ENCODE assay signal across 8 mouse cellular contexts in genomic region chr12:85639326-85640008, GRCm38 (mm10). TPM values are rescaled to one million over a fixed set of nuclear protein-coding genes. Genes with fewer than 3 reads are reported as not detected.
DNase-seq lines count a peak whose midpoint lies in the region; ATAC-seq and TF ChIP-seq lines count a peak whose summit lies in the region.

No protein-coding gene starts in this region.

- H3K9ac ChIP-seq in hindbrain, embryonic 14.5 days: no peak overlapping the region
- no peak overlapping the region for H3K9ac ChIP-seq in hindbrain, embryonic 12.5 days
- no peak overlapping the region for H3K9ac ChIP-seq in liver, embryonic 11.5 days (ENCODE audit: low read depth, low read length)

- H3K4me1 ChIP-seq in hindbrain, embryonic 14.5 days (replicated peaks; ENCODE audit: control insufficient read depth, insufficient read depth, low read length): peaks cover 5% of the 10 kb centered on the region; the same call in 1 of the 2 replicates
- H3K4me1 ChIP-seq in hindbrain, embryonic 12.5 days: peaks cover 5% of the 10 kb centered on the region; the same call in 1 of the 2 replicates
- peaks cover 37% of the 10 kb centered on the region for H3K4me1 ChIP-seq in olfactory bulb, adult 2 months (ENCODE audit: control insufficient read depth, insufficient read depth, low read length)
- peaks cover 7% of the 10 kb centered on the region for H3K4me1 ChIP-seq in liver, embryonic 11.5 days (replicated peaks; ENCODE audit: control insufficient read depth, insufficient read depth, low read length)

- no peak for TF ChIP-seq POLR2A in olfactory bulb, adult 2 months (IDR thresholded peaks at IDR 0.05; ENCODE audit: insufficient read depth, low read depth, low read length)

- H3K27me3 ChIP-seq in hindbrain, embryonic 14.5 days (ENCODE audit: control insufficient read depth, insufficient read depth, low read length): no peaks in the 10 kb centered on the region
- no peaks in the 10 kb centered on the region for H3K27me3 ChIP-seq in hindbrain, embryonic 12.5 days
- H3K27me3 ChIP-seq in liver, embryonic 11.5 days (replicated peaks; ENCODE audit: control insufficient read depth, insufficient read depth, low read length): 0 out of 2 replicates have a peak, but pooled peaks cover 3% of the 10 kb centered on the region

- DNase-seq in hindbrain, embryonic 14.5 days (ENCODE audit: low spot score): peak; percentile 52
- peak; percentile 61 for DNase-seq in adrenal gland, postnatal 10 days
- peak; percentile 76 for DNase-seq in gastrocnemius, adult 2 months
- DNase-seq in kidney, postnatal 25 days: peak; percentile 69 to 73
- no peak for DNase-seq in MN1 (ENCODE audit: low spot score)
- no peak for DNase-seq in liver, embryonic 11.5 days (ENCODE audit: low spot score)

- H3K36me3 ChIP-seq in hindbrain, embryonic 14.5 days (replicated peaks; ENCODE audit: control insufficient read depth, insufficient read depth): peaks cover 24% of the 10 kb centered on the region
- peaks cover 9% of the 10 kb centered on the region for H3K36me3 ChIP-seq in hindbrain, embryonic 12.5 days
- no peaks in the 10 kb centered on the region for H3K36me3 ChIP-seq in liver, embryonic 11.5 days (ENCODE audit: control insufficient read depth, insufficient read depth, low read length)

- intact Hi-C loops in gastrocnemius, adult 2 months (cut with DNase I): loop anchor here (5.0 kb wide), 1 partner anchor 37 kb away; no protein-coding TSS in a partner anchor

- 0 out of 2 replicates have a peak overlapping the region, but pooled peaks have one; percentile 26 for H3K27ac ChIP-seq in hindbrain, embryonic 14.5 days
- H3K27ac ChIP-seq in hindbrain, embryonic 12.5 days: no peak overlapping the region
- no peak overlapping the region for H3K27ac ChIP-seq in gastrocnemius, adult 2 months
- 0 out of 2 replicates have a peak overlapping the region, but pooled peaks have one; percentile 9 for H3K27ac ChIP-seq in olfactory bulb, adult 2 months (ENCODE audit: insufficient read depth, low read depth, low read length)
- H3K27ac ChIP-seq in liver, embryonic 11.5 days (ENCODE audit: low read depth, low read length): no peak overlapping the region

- no peaks in the 10 kb centered on the region for H3K9me3 ChIP-seq in hindbrain, embryonic 14.5 days (ENCODE audit: control insufficient read depth, low read length)
- no peaks in the 10 kb centered on the region for H3K9me3 ChIP-seq in hindbrain, embryonic 12.5 days (replicated peaks)
- H3K9me3 ChIP-seq in liver, embryonic 11.5 days (ENCODE audit: control insufficient read depth, low read length): no peaks in the 10 kb centered on the region

- no peak overlapping the region for H3K4me3 ChIP-seq in hindbrain, embryonic 14.5 days (replicated peaks; ENCODE audit: low read length)
- no peak overlapping the region for H3K4me3 ChIP-seq in hindbrain, embryonic 12.5 days
- H3K4me3 ChIP-seq in gastrocnemius, adult 2 months: no peak overlapping the region
- H3K4me3 ChIP-seq in olfactory bulb, adult 2 months (ENCODE audit: insufficient read depth, low read depth, low read length): no peak overlapping the region
- no peak overlapping the region for H3K4me3 ChIP-seq in liver, embryonic 11.5 days (ENCODE audit: low read depth, low read length)

- 67% methylated on average over 12 of the region's 12 CpGs for WGBS in hindbrain, embryonic 14.5 days
- WGBS in hindbrain, embryonic 12.5 days: 90% methylated on average over 12 of the region's 12 CpGs
- WGBS in olfactory bulb, adult 2 months: 37% methylated on average over 12 of the region's 12 CpGs
- WGBS in liver, embryonic 11.5 days: 83% methylated on average over 12 of the region's 12 CpGs

- ATAC-seq in hindbrain, embryonic 14.5 days (ENCODE audit: low FRiP score): peak; percentile 79; the same call in 1 of the 2 replicates
- no peak for ATAC-seq in hindbrain, embryonic 12.5 days (ENCODE audit: low FRiP score)
- no peak for ATAC-seq in liver, embryonic 11.5 days (replicated peaks; ENCODE audit: low FRiP score)

- no peak for TF ChIP-seq CTCF in gastrocnemius, adult 2 months (IDR thresholded peaks at IDR 0.05)
- TF ChIP-seq CTCF in olfactory bulb, adult 2 months (IDR thresholded peaks at IDR 0.05; ENCODE audit: insufficient read depth, low read depth, low read length): no peak

- H3K4me2 ChIP-seq in hindbrain, embryonic 14.5 days (replicated peaks): no peak overlapping the region
- H3K4me2 ChIP-seq in hindbrain, embryonic 12.5 days (replicated peaks): no peak overlapping the region
- no peak overlapping the region for H3K4me2 ChIP-seq in liver, embryonic 11.5 days

RNA-seq across cellular contexts. Expression of gene Jdp2, which starts 40.6 kb away (rescaled TPM):
- polyA plus RNA-seq in hindbrain, embryonic 14.5 days (2014; fragmentation: Nextera tagmentation; extraction: Ambion mirVana): 0.83 and 1.3 TPM in 2 replicates
- 0.90 and 1.1 TPM in 2 replicates for polyA plus RNA-seq in hindbrain, embryonic 12.5 days (2016; fragmentation: Nextera tagmentation; extraction: Ambion mirVana)
- 10 to 100 TPM; 13.1 to 23.6 TPM for total RNA-seq in adrenal gland, postnatal 10 days (2021)
- 1 to 10 TPM; 3.9 to 8.8 TPM for total RNA-seq in gastrocnemius, adult 2 months (2021)
- not detected in 2 replicates for polyA plus RNA-seq in olfactory bulb, adult 2 months (2012; ENCODE audit: insufficient read depth, insufficient read length, low replicate concordance, missing spikeins)
- polyA plus RNA-seq in liver, embryonic 11.5 days (2014; fragmentation: Nextera tagmentation; extraction: Ambion mirVana): 0.21 and 0.59 TPM in 2 replicates

RNA-seq across cellular contexts. Expression of gene Batf, which starts 47.0 kb away (rescaled TPM):
- polyA plus RNA-seq in hindbrain, embryonic 14.5 days (2014; fragmentation: Nextera tagmentation; extraction: Ambion mirVana): 0.81 and 1.1 TPM in 2 replicates
- polyA plus RNA-seq in hindbrain, embryonic 12.5 days (2016; fragmentation: Nextera tagmentation; extraction: Ambion mirVana): 2.3 and 2.6 TPM in 2 replicates
- total RNA-seq in adrenal gland, postnatal 10 days (2021): 1 to 10 TPM; 1.2 to 1.6 TPM
- total RNA-seq in gastrocnemius, adult 2 months (2021): under 1 TPM in 1 of 2 experiments, not detected in 1; 0.33 TPM
- not detected in 2 replicates for polyA plus RNA-seq in olfactory bulb, adult 2 months (2012; ENCODE audit: insufficient read depth, insufficient read length, low replicate concordance, missing spikeins)
- 6.8 and 8.6 TPM in 2 replicates for polyA plus RNA-seq in liver, embryonic 11.5 days (2014; fragmentation: Nextera tagmentation; extraction: Ambion mirVana)

Comparison
In these comparisons a context has a peak if more than half of its experiments do, and no peak if none do; other contexts are left out.
1. H3K27ac ChIP-seq: peak in hindbrain, embryonic 14.5 days (single experiment) and olfactory bulb, adult 2 months (single experiment); none in hindbrain, embryonic 12.5 days (single experiment), gastrocnemius, adult 2 months (single experiment) and liver, embryonic 11.5 days (single experiment).
2. DNase-seq: peak in hindbrain, embryonic 14.5 days (single experiment), adrenal gland, postnatal 10 days (single experiment), gastrocnemius, adult 2 months (single experiment) and kidney, postnatal 25 days (2 of 2); none in MN1 (single experiment) and liver, embryonic 11.5 days (single experiment).